Mouse (Mus musculus): ENCODE data around the gene Hivep3.

The Hivep3 gene

GRCm38 (mm10) chr4:119759574-119760233 lies 26.1 kb downstream of the Hivep3 start:
- intact Hi-C loops (cut with DNase I), result loop anchor here (2.0 kb wide), 1 partner anchor 49 kb away; no protein-coding TSS in a partner anchor

- intact Hi-C loops (cut with DNase I), result loop anchor here (2.0 kb wide), 1 partner anchor 48 kb away; no protein-coding TSS in a partner anchor
These were observed 27.2 kb downstream of the Hivep3 start for GRCm38 (mm10) chr4:119760820-119761219.

GRCm38 (mm10) chr4:119761459-119762121 lies 28.0 kb downstream of the Hivep3 start:
- intact Hi-C loops (cut with DNase I), result loop anchor here (2.0 kb wide), 1 partner anchor 47 kb away; no protein-coding TSS in a partner anchor

GRCm38 (mm10) chr4:119762171-119762570 lies 28.6 kb downstream of the Hivep3 start:
- intact Hi-C loops (cut with DNase I), result no loop called here

- intact Hi-C loops (cut with DNase I), result no loop called here
These were observed 34.5 kb downstream of the Hivep3 start for GRCm38 (mm10) chr4:119768046-119768445.

GRCm38 (mm10) chr4:119775913-119776312 lies 42.3 kb downstream of the Hivep3 start:
- intact Hi-C loops (cut with DNase I), result no loop called here

- intact Hi-C loops (cut with DNase I), result no loop called here
These were observed 43.6 kb downstream of the Hivep3 start for GRCm38 (mm10) chr4:119777146-119777545.

GRCm38 (mm10) chr4:119779561-119780400 lies 46.2 kb downstream of the Hivep3 start:
- intact Hi-C loops (cut with DNase I), result loop anchor here (5.0 kb wide), 1 partner anchor 47 kb away; the partner anchor contains the start of gene Hivep3

- intact Hi-C loops (cut with DNase I), result loop anchor here (5.0 kb wide), 1 partner anchor 49 kb away; the partner anchor contains the start of gene Hivep3
These were observed 47.3 kb downstream of the Hivep3 start for GRCm38 (mm10) chr4:119780881-119781280.

- intact Hi-C loops (cut with DNase I), result loop anchor here (5.0 kb wide), 1 partner anchor 53 kb away; the partner anchor contains the start of gene Hivep3
These were observed 51.4 kb downstream of the Hivep3 start for GRCm38 (mm10) chr4:119784959-119785358.

- intact Hi-C loops (cut with DNase I), result no loop called here
These were observed 52.7 kb downstream of the Hivep3 start for GRCm38 (mm10) chr4:119786307-119786706.

- intact Hi-C loops (cut with DNase I), result no loop called here
These were observed 53.1 kb downstream of the Hivep3 start for GRCm38 (mm10) chr4:119786721-119787120.

GRCm38 (mm10) chr4:119788746-119789145 lies 55.2 kb downstream of the Hivep3 start:
- intact Hi-C loops (cut with DNase I), result no loop called here

GRCm38 (mm10) chr4:119789495-119790148 lies 56.0 kb downstream of the Hivep3 start:
- intact Hi-C loops (cut with DNase I), result no loop called here

GRCm38 (mm10) chr4:119798891-119799290 lies 65.3 kb downstream of the Hivep3 start:
- intact Hi-C loops (cut with DNase I), result no loop called here

- intact Hi-C loops (cut with DNase I), result loop anchor here (5.0 kb wide), 1 partner anchor 286 kb away; no protein-coding TSS in a partner anchor
These were observed 73.0 kb downstream of the Hivep3 start for GRCm38 (mm10) chr4:119806556-119806955.

GRCm38 (mm10) chr4:119807359-119807758 lies 73.8 kb downstream of the Hivep3 start:
- intact Hi-C loops (cut with DNase I), result loop anchor here (5.0 kb wide), 1 partner anchor 285 kb away; no protein-coding TSS in a partner anchor

GRCm38 (mm10) chr4:119809245-119809644 lies 75.7 kb downstream of the Hivep3 start:
- intact Hi-C loops (cut with DNase I), result loop anchor here (2.0 to 5.0 kb wide), 2 partner anchors 48 to 283 kb away; no protein-coding TSS in a partner anchor

GRCm38 (mm10) chr4:119812775-119813174 lies 79.2 kb downstream of the Hivep3 start:
- intact Hi-C loops (cut with DNase I), result no loop called here

GRCm38 (mm10) chr4:119813500-119814184 lies 80.1 kb downstream of the Hivep3 start:
- intact Hi-C loops (cut with DNase I), result no loop called here
